Mouse (Mus musculus) cerebellum, adult 2 months (tissue): ENCODE measurements around the gene Lce1f.

ENCODE experiments used
- CTCF ChIP-seq: fragments of 200-500 bp; IDR thresholded peaks from 2 replicates; pipeline ENCODE4 v1.5.1; 2011; ENCODE audit warnings: low read depth, mild to moderate bottlenecking, control low read depth, low read length, moderate library complexity, borderline replicate concordance; ENCODE audit not compliant: insufficient read depth
- POLR2A ChIP-seq: fragments of 200-500 bp; IDR thresholded peaks from 2 replicates; pipeline ENCODE4 v1.6.1; 2011; ENCODE audit warnings: low read length, control low read depth, borderline replicate concordance; ENCODE audit not compliant: insufficient read depth

DNA sequence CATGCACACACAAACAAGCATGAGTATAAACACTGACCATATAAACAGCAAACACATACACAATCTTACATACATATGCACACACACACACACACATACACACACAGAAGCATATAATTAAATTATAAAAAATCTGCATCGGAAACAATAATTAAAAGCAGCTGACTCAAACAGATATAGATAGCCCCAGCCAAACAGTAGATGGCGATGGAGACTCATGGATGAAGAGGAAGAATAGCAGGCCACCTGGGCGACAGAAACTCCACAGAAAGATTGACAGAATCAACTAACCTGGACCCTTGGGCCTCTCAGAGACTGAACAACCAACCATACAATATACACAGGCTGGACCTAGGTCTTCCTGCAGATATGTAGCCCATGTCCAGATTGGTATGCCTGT lies 33.0 kb upstream of the Lce1f start:
- TF ChIP-seq CTCF (no peak), POLR2A (no peak)
